21 mouse cellular contexts compared by ENCODE assay signal in genomic region chr9:108054331-108055040, GRCm38 (mm10). TPM values are rescaled to one million over a fixed set of nuclear protein-coding genes. Genes with fewer than 3 reads are reported as not detected.
DNase-seq lines count a peak whose midpoint lies in the region; ATAC-seq and TF ChIP-seq lines count a peak whose summit lies in the region.
"Had no signal": no experiment of that assay in that cellular context is flagged by ENCODE, and none has a peak within 500 bp of the region (broad histone marks: within the 10 kb centered on the region; RNA-seq: fewer than 3 reads in every experiment).

No protein-coding gene starts in this region.

- no peak overlapping the region for H3K4me2 ChIP-seq in hindbrain, embryonic 13.5 days
- no peak overlapping the region for H3K4me2 ChIP-seq in hindbrain, embryonic 11.5 days (replicated peaks; ENCODE audit: low read depth, low read length)
- no peak overlapping the region for H3K4me2 ChIP-seq in stomach, embryonic 16.5 days (ENCODE audit: low read depth, low read length)
- H3K4me2 ChIP-seq: forebrain, embryonic 13.5 days; heart, embryonic 15.5 days; hindbrain, embryonic 14.5 days; liver, embryonic 15.5 days had no signal

- no peaks in the 10 kb centered on the region for H3K9me3 ChIP-seq in hindbrain, embryonic 13.5 days
- no peaks in the 10 kb centered on the region for H3K9me3 ChIP-seq in hindbrain, embryonic 11.5 days (ENCODE audit: control insufficient read depth, low read length)
- H3K9me3 ChIP-seq in ES-E14 (ENCODE audit: control insufficient read depth, insufficient read depth, low read depth, low read length) = no peaks in the 10 kb centered on the region
- no peaks in the 10 kb centered on the region for H3K9me3 ChIP-seq in stomach, embryonic 16.5 days (replicated peaks; ENCODE audit: control insufficient read depth, low read length)
- H3K9me3 ChIP-seq: forebrain, embryonic 13.5 days; heart, embryonic 15.5 days; limb, embryonic 13.5 days; liver, embryonic 15.5 days had no signal

- WGBS in hindbrain, embryonic 13.5 days = 91% methylated on average over 22 of the region's 22 CpGs
- 91% methylated on average over 22 of the region's 22 CpGs for WGBS in hindbrain, embryonic 11.5 days
- WGBS in stomach, embryonic 16.5 days = 88% methylated on average over 22 of the region's 22 CpGs

- peak overlapping the region; percentile 24; the same call in 1 of the 2 replicates for H3K9ac ChIP-seq in hindbrain, embryonic 13.5 days
- no peak overlapping the region for H3K9ac ChIP-seq in hindbrain, embryonic 11.5 days (ENCODE audit: low read depth, low read length)
- 0 out of 2 replicates have a peak overlapping the region, but pooled peaks have one; percentile 22 for H3K9ac ChIP-seq in ES-E14 (ENCODE audit: insufficient read depth, low read depth, low read length, poor library complexity, severe bottlenecking)
- H3K9ac ChIP-seq in stomach, embryonic 16.5 days (ENCODE audit: low read length) = no peak overlapping the region; the same call in 1 of the 2 replicates
- H3K9ac ChIP-seq: forebrain, embryonic 13.5 days; heart, embryonic 15.5 days; hindbrain, embryonic 14.5 days; limb, embryonic 13.5 days; liver, embryonic 15.5 days had no signal

- peak; percentile 23 for DNase-seq in cerebellum, adult 8-10 months
- no peak for DNase-seq in cerebellum, postnatal 14 days
- DNase-seq in hindbrain, embryonic 11.5 days (ENCODE audit: low spot score) = no peak
- DNase-seq in ES-E14 (ENCODE audit: low read depth, low spot score) = no peak
- DNase-seq in Muller cell, postnatal 12 days (ENCODE audit: inconsistent ontology term) = no peak
- no peak for DNase-seq in urinary bladder, postnatal 10 days (ENCODE audit: low spot score)
- DNase-seq: embryo, embryonic 11 days; kidney, postnatal 10 days; lung, postnatal 14 days; retina, postnatal 1 day; right cerebral cortex, postnatal 4 days; thymus, adult 18-20 months had no signal

- in situ Hi-C loops in ES-E14 (cut with MboI; ENCODE audit: low sequenced_read_pairs in 2 of 2, unreplicated experiment in 2 of 2) = no loop called here

- no peak overlapping the region for H3K4me3 ChIP-seq in hindbrain, embryonic 13.5 days
- no peak overlapping the region for H3K4me3 ChIP-seq in hindbrain, embryonic 11.5 days (ENCODE audit: low read depth, low read length)
- peak overlapping the region; percentile 12 to 58; a peak in 2 of 4 replicates for H3K4me3 ChIP-seq in ES-E14 (ENCODE audit: insufficient read depth in 1 of 2, low read depth in 1 of 2, low read length in 2 of 2, poor library complexity in 1 of 2, severe bottlenecking in 1 of 2)
- H3K4me3 ChIP-seq in stomach, embryonic 16.5 days (replicated peaks; ENCODE audit: low read length) = no peak overlapping the region
- H3K4me3 ChIP-seq: forebrain, embryonic 13.5 days; heart, embryonic 15.5 days; limb, embryonic 13.5 days; liver, embryonic 15.5 days had no signal

- no peaks in the 10 kb centered on the region for H3K27me3 ChIP-seq in hindbrain, embryonic 13.5 days
- no peaks in the 10 kb centered on the region for H3K27me3 ChIP-seq in hindbrain, embryonic 11.5 days (ENCODE audit: control insufficient read depth, insufficient read depth, low read length)
- no peaks in the 10 kb centered on the region for H3K27me3 ChIP-seq in stomach, embryonic 16.5 days (ENCODE audit: control insufficient read depth, insufficient read depth, low read length)
- H3K27me3 ChIP-seq: forebrain, embryonic 13.5 days; heart, embryonic 15.5 days; limb, embryonic 13.5 days; liver, embryonic 15.5 days had no signal

- no peak for ATAC-seq in hindbrain, embryonic 13.5 days (ENCODE audit: low FRiP score)
- ATAC-seq in hindbrain, embryonic 11.5 days (ENCODE audit: low FRiP score) = no peak
- ATAC-seq in stomach, embryonic 16.5 days (ENCODE audit: insufficient read depth, low FRiP score) = no peak
- ATAC-seq: forebrain, embryonic 13.5 days had no signal

- H3K4me1 ChIP-seq in hindbrain, embryonic 13.5 days (replicated peaks) = peaks cover 25% of the 10 kb centered on the region
- peaks cover 5% of the 10 kb centered on the region; the same call in 1 of the 2 replicates for H3K4me1 ChIP-seq in hindbrain, embryonic 11.5 days (replicated peaks; ENCODE audit: control insufficient read depth, insufficient read depth, low read length)
- H3K4me1 ChIP-seq in ES-E14 (ENCODE audit: control insufficient read depth in 2 of 2, insufficient read depth in 2 of 2, low read length in 2 of 2, poor library complexity in 1 of 2) = peaks cover 0 to 13% of the 10 kb centered on the region in 2 experiments; a peak in 3 of 4 replicates
- H3K4me1 ChIP-seq in stomach, embryonic 16.5 days (ENCODE audit: control insufficient read depth, insufficient read depth, low read length) = peaks cover 21% of the 10 kb centered on the region

- no peak overlapping the region for H3K27ac ChIP-seq in hindbrain, embryonic 13.5 days
- no peak overlapping the region for H3K27ac ChIP-seq in hindbrain, embryonic 11.5 days (ENCODE audit: low read depth, low read length)
- no peak overlapping the region for H3K27ac ChIP-seq in ES-E14 (ENCODE audit: insufficient read depth, low read depth, low read length, poor library complexity, severe bottlenecking)
- H3K27ac ChIP-seq in stomach, embryonic 16.5 days (ENCODE audit: low read length) = 0 out of 2 replicates have a peak overlapping the region, but pooled peaks have one; percentile 1
- H3K27ac ChIP-seq: forebrain, embryonic 13.5 days; heart, embryonic 15.5 days; hindbrain, embryonic 14.5 days; limb, embryonic 13.5 days had no signal

- peaks cover 79% of the 10 kb centered on the region for H3K36me3 ChIP-seq in hindbrain, embryonic 13.5 days
- H3K36me3 ChIP-seq in hindbrain, embryonic 11.5 days (ENCODE audit: control insufficient read depth, insufficient read depth, low read length) = 0 out of 2 replicates have a peak, but pooled peaks cover 2% of the 10 kb centered on the region
- H3K36me3 ChIP-seq in ES-E14 (ENCODE audit: control insufficient read depth, insufficient read depth, low read length, poor library complexity, severe bottlenecking) = peaks cover 24% of the 10 kb centered on the region; the same call in 1 of the 2 replicates
- peaks cover 21% of the 10 kb centered on the region for H3K36me3 ChIP-seq in stomach, embryonic 16.5 days (ENCODE audit: control insufficient read depth, insufficient read depth, low read length)

TF ChIP-seq in ES-E14, 5 proteins besides CTCF, POLR2A, EP300 and RAD21:
- TF ChIP-seq CHD2 (IDR thresholded peaks at IDR 0.05; ENCODE audit: low read depth, low read length) (no peak), HCFC1 (IDR thresholded peaks at IDR 0.05; ENCODE audit: borderline replicate concordance, insufficient read depth, low read length) (no peak), ZNF384 (IDR thresholded peaks at IDR 0.05; ENCODE audit: low read depth, low read length) (no peak), MAFK (IDR thresholded peaks at IDR 0.05; ENCODE audit: insufficient read depth, low read depth, low read length) (no peak), ZC3H11A (IDR thresholded peaks at IDR 0.05; ENCODE audit: borderline replicate concordance, low read depth, low read length) (no peak)

RNA-seq across cellular contexts. Expression of gene Amigo3, which starts 1.5 kb away (rescaled TPM):
- 3.1 and 3.4 TPM in 2 replicates for polyA plus RNA-seq in hindbrain, embryonic 13.5 days (2015; fragmentation: Nextera tagmentation; extraction: Ambion mirVana)
- 1.6 and 1.8 TPM in 2 replicates for polyA plus RNA-seq in hindbrain, embryonic 11.5 days (2014; fragmentation: Nextera tagmentation; extraction: Ambion mirVana)
- 2.7 and 3.8 TPM in 2 replicates for total RNA-seq in ES-E14 (2012; rRNA removed)
- 3.9 and 4.5 TPM in 2 replicates for polyA plus RNA-seq in stomach, embryonic 16.5 days (2015; fragmentation: Nextera tagmentation; extraction: Ambion mirVana)

RNA-seq across cellular contexts. Expression of gene Gmppb, which starts 5.4 kb away (rescaled TPM):
- 20.1 and 21.1 TPM in 2 replicates for polyA plus RNA-seq in hindbrain, embryonic 13.5 days (2015; fragmentation: Nextera tagmentation; extraction: Ambion mirVana)
- polyA plus RNA-seq in hindbrain, embryonic 11.5 days (2014; fragmentation: Nextera tagmentation; extraction: Ambion mirVana) = 18.9 and 20.4 TPM in 2 replicates
- total RNA-seq in ES-E14 (2012; rRNA removed) = 22.9 and 28.3 TPM in 2 replicates
- 49.3 and 56.1 TPM in 2 replicates for polyA plus RNA-seq in stomach, embryonic 16.5 days (2015; fragmentation: Nextera tagmentation; extraction: Ambion mirVana)

RNA-seq across cellular contexts. Expression of gene Mst1, which starts 25.8 kb away (rescaled TPM):
- not detected in 2 replicates for polyA plus RNA-seq in hindbrain, embryonic 13.5 days (2015; fragmentation: Nextera tagmentation; extraction: Ambion mirVana)
- polyA plus RNA-seq in hindbrain, embryonic 11.5 days (2014; fragmentation: Nextera tagmentation; extraction: Ambion mirVana) = 0.25 TPM in 2 replicates
- total RNA-seq in ES-E14 (2012; rRNA removed) = 2.9 and 3.6 TPM in 2 replicates
- 7.8 and 8.7 TPM in 2 replicates for polyA plus RNA-seq in stomach, embryonic 16.5 days (2015; fragmentation: Nextera tagmentation; extraction: Ambion mirVana)
- total RNA-seq: layer of hippocampus, adult 8-10 months; left cerebral cortex, adult 8-10 months had no signal
- polyA plus RNA-seq: forebrain, embryonic 13.5 days; heart, embryonic 15.5 days; hindbrain, embryonic 14.5 days had no signal

RNA-seq across cellular contexts. Expression of gene Rnf123, which starts 28.7 kb away (rescaled TPM):
- 42.8 and 43.1 TPM in 2 replicates for polyA plus RNA-seq in hindbrain, embryonic 13.5 days (2015; fragmentation: Nextera tagmentation; extraction: Ambion mirVana)
- polyA plus RNA-seq in hindbrain, embryonic 11.5 days (2014; fragmentation: Nextera tagmentation; extraction: Ambion mirVana) = 24.3 and 26.5 TPM in 2 replicates
- 14.5 and 28.1 TPM in 2 replicates for total RNA-seq in ES-E14 (2012; rRNA removed)
- polyA plus RNA-seq in stomach, embryonic 16.5 days (2015; fragmentation: Nextera tagmentation; extraction: Ambion mirVana) = 31.2 and 32.8 TPM in 2 replicates

RNA-seq across cellular contexts. Expression of gene Apeh, which starts 39.9 kb away (rescaled TPM):
- polyA plus RNA-seq in hindbrain, embryonic 13.5 days (2015; fragmentation: Nextera tagmentation; extraction: Ambion mirVana) = 57.7 and 57.8 TPM in 2 replicates
- polyA plus RNA-seq in hindbrain, embryonic 11.5 days (2014; fragmentation: Nextera tagmentation; extraction: Ambion mirVana) = 54.3 and 55.3 TPM in 2 replicates
- total RNA-seq in ES-E14 (2012; rRNA removed) = 37.3 and 56.1 TPM in 2 replicates
- 75.1 and 82.7 TPM in 2 replicates for polyA plus RNA-seq in stomach, embryonic 16.5 days (2015; fragmentation: Nextera tagmentation; extraction: Ambion mirVana)

Comparison
In these comparisons a context has a peak if more than half of its experiments do, and no peak if none do; other contexts are left out.
1. H3K9ac ChIP-seq: peak in hindbrain, embryonic 13.5 days (single experiment) and ES-E14 (single experiment); none in hindbrain, embryonic 11.5 days (single experiment) and stomach, embryonic 16.5 days (single experiment).
2. H3K4me3 ChIP-seq: peak in ES-E14 (2 of 2); none in hindbrain, embryonic 13.5 days (single experiment), hindbrain, embryonic 11.5 days (single experiment) and stomach, embryonic 16.5 days (single experiment).